15 mouse cellular contexts compared by ENCODE assay signal in the genomic region with DNA sequence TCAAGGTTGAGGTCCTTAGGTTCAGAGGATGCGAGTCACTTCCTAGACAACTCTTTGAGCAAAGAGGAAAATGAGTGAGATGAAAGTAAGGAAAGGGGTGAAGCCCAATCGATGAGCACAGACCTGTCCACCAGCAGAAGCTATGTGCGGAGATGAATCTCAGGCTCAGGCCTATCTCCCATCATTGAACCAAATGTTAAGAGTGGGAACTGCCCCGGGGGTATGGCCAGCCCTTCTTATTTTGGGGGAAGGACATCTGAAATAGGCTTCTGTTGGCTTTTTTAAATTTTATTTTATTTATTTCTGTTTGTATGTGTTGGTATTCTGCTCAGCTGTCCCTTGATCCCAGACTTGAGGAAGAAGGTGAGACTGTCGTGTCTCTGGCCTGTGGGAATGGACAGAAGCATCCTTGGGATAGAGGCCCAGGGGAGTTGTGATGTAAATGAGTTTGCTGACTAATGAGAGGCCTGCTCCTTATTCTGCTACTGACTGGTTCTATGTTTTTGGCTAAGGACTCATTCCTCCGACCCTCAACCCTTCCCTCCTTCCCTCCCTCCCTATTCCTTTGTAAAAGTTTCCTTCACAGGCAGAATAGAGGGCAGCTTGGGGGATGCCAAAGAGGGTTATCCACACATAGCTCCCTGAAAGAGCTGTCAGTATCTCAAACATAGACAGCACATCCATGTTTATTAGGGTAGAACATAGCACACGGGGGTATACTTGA.
"Had no signal": no experiment of that assay in that cellular context is flagged by ENCODE, and none has a peak within 500 bp of the region (broad histone marks: within the 10 kb centered on the region; RNA-seq: fewer than 3 reads in every experiment).

No protein-coding gene starts in this region.

- H3K27me3 ChIP-seq: neural tube, embryonic 15.5 days; stomach, embryonic 15.5 days had no signal

- H3K27ac ChIP-seq: neural tube, embryonic 15.5 days; stomach, embryonic 15.5 days; stomach, postnatal 0 days had no signal

- H3K36me3 ChIP-seq: neural tube, embryonic 15.5 days; stomach, embryonic 15.5 days had no signal

- H3K4me2 ChIP-seq: neural tube, embryonic 15.5 days; stomach, embryonic 15.5 days had no signal

- H3K9me3 ChIP-seq: neural tube, embryonic 15.5 days; stomach, embryonic 15.5 days had no signal

- H3K4me3 ChIP-seq: neural tube, embryonic 15.5 days; stomach, embryonic 15.5 days had no signal

- DNase-seq: retina, postnatal 1 day; right cerebral cortex, adult 18-20 months; right cerebral cortex, postnatal 14 days; right cerebral cortex, postnatal 25 days; right cerebral cortex, postnatal 4 days; spleen, adult 18-20 months; thymus, adult 18-20 months; thymus, adult 2 months; thymus, postnatal 14 days; thymus, postnatal 25 days; thymus, postnatal 36 days; thymus, postnatal 4 days had no signal

- H3K4me1 ChIP-seq: stomach, embryonic 15.5 days had no signal

- H3K9ac ChIP-seq: neural tube, embryonic 15.5 days; stomach, embryonic 15.5 days had no signal
